Mouse (Mus musculus): ENCODE results near the gene Ftsj3.

Ftsj3 gene

GRCm38 (mm10) chr11:106255685-106256451, at the start of gene Ftsj3, which contains the start of gene Psmc5:
Gene Ftsj3 (minus strand): TSS chr11:106256079.
Gene Psmc5 (plus strand): TSS chr11:106256154.
- peak; percentile 95 for DNase-seq (ENCODE audit: low read depth, low spot score)

GRCm38 (mm10) chr11:106305348-106306064, 49.6 kb upstream of the Ftsj3 start:
- no peak for DNase-seq (ENCODE audit: low read depth, low spot score)

- DNase-seq (ENCODE audit: low read depth, low spot score) = peak; percentile 67
These were observed 46.8 kb upstream of the Ftsj3 start for GRCm38 (mm10) chr11:106302634-106303033.

GRCm38 (mm10) chr11:106301765-106302164, 45.9 kb upstream of the Ftsj3 start, which contains the start of gene Gh:
Gene Gh (minus strand): TSS chr11:106301865.
- no peak for DNase-seq (ENCODE audit: low read depth, low spot score)

GRCm38 (mm10) chr11:106291861-106292260, 36.0 kb upstream of the Ftsj3 start:
- DNase-seq (ENCODE audit: low read depth, low spot score) = no peak

- DNase-seq (ENCODE audit: low read depth, low spot score) = no peak
These were observed 34.5 kb upstream of the Ftsj3 start for GRCm38 (mm10) chr11:106290376-106290775.

- no peak for DNase-seq (ENCODE audit: low read depth, low spot score)
These were observed 33.5 kb upstream of the Ftsj3 start for GRCm38 (mm10) chr11:106289369-106289768.

GRCm38 (mm10) chr11:106286987-106287386, 31.1 kb upstream of the Ftsj3 start:
- no peak for DNase-seq (ENCODE audit: low read depth, low spot score)

- DNase-seq (ENCODE audit: low read depth, low spot score) = no peak
These were observed 30.3 kb upstream of the Ftsj3 start for GRCm38 (mm10) chr11:106286206-106286605.

GRCm38 (mm10) chr11:106284126-106284525, 28.2 kb upstream of the Ftsj3 start:
- no peak for DNase-seq (ENCODE audit: low read depth, low spot score)

GRCm38 (mm10) chr11:106283371-106283770, 27.5 kb upstream of the Ftsj3 start:
- DNase-seq (ENCODE audit: low read depth, low spot score) = no peak

- no peak for DNase-seq (ENCODE audit: low read depth, low spot score)
These were observed 26.6 kb upstream of the Ftsj3 start for GRCm38 (mm10) chr11:106282452-106282851.

GRCm38 (mm10) chr11:106276454-106276853, 20.6 kb upstream of the Ftsj3 start, which contains the start of gene Tcam1:
Gene Tcam1 (plus strand): TSS chr11:106276672.
- DNase-seq (ENCODE audit: low read depth, low spot score) = peak; percentile 95

GRCm38 (mm10) chr11:106274971-106275411, 19.1 kb upstream of the Ftsj3 start:
- no peak for DNase-seq (ENCODE audit: low read depth, low spot score)

- DNase-seq (ENCODE audit: low read depth, low spot score) = no peak
These were observed 18.5 kb upstream of the Ftsj3 start for GRCm38 (mm10) chr11:106274374-106274773.

GRCm38 (mm10) chr11:106273811-106274210, 17.9 kb upstream of the Ftsj3 start:
- no peak for DNase-seq (ENCODE audit: low read depth, low spot score)

- DNase-seq (ENCODE audit: low read depth, low spot score) = no peak
These were observed 17.4 kb upstream of the Ftsj3 start for GRCm38 (mm10) chr11:106273311-106273684.

GRCm38 (mm10) chr11:106272644-106273310, 16.9 kb upstream of the Ftsj3 start, which contains the start of gene Smarcd2:
Gene Smarcd2 (minus strand): TSS chr11:106272972.
- peak; percentile 99 for DNase-seq (ENCODE audit: low read depth, low spot score)

GRCm38 (mm10) chr11:106271794-106272643, 16.1 kb upstream of the Ftsj3 start:
- no peak for DNase-seq (ENCODE audit: low read depth, low spot score)

GRCm38 (mm10) chr11:106271131-106271793, 15.4 kb upstream of the Ftsj3 start:
- no peak for DNase-seq (ENCODE audit: low read depth, low spot score)

- DNase-seq (ENCODE audit: low read depth, low spot score) = no peak
These were observed 13.2 kb upstream of the Ftsj3 start for GRCm38 (mm10) chr11:106269060-106269431.
